Comparison of ENCODE assay signal across 27 mouse cellular contexts in the genomic region with DNA sequence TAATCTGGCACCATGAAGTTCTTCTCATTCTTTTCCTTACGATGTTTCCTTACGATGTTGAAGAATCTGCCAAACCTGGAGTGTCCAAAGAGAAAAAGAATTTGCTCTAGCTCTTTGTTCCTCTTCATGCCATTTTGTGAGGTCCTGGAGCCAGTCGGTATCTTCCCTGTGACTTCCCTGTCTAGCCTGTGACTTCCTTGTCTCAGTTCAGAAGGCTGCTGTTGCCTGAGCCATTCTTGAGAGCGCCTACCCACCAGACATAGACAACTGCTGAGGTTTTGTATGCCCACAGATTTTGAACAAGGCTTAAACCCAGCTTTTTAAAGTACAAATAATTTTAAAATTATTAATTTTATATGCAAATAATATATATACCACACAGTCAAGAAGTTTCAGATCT. TPM values are rescaled to one million over a fixed set of nuclear protein-coding genes. Genes with fewer than 3 reads are reported as not detected.
DNase-seq lines count a peak whose midpoint lies in the region; ATAC-seq and TF ChIP-seq lines count a peak whose summit lies in the region.
"Had no signal": no experiment of that assay in that cellular context is flagged by ENCODE, and none has a peak within 500 bp of the region (broad histone marks: within the 10 kb centered on the region; RNA-seq: fewer than 3 reads in every experiment).

No protein-coding gene starts in this region.

- peak overlapping the region; percentile 13; the same call in 1 of the 2 replicates for H3K27ac ChIP-seq in left cerebral cortex, adult 2 months
- H3K27ac ChIP-seq: embryonic facial prominence, embryonic 12.5 days; embryonic facial prominence, embryonic 15.5 days; heart, embryonic 15.5 days; hindbrain, embryonic 14.5 days; hindbrain, postnatal 0 days had no signal

- peak; percentile 92 for DNase-seq in heart, adult 11 months
- no peak for DNase-seq in heart, postnatal 36 days
- no peak for DNase-seq in left cerebral cortex, adult 2 months (ENCODE audit: extremely low spot score in 1 of 2, low spot score in 2 of 2)
- DNase-seq in left cerebral cortex, postnatal 10 days (ENCODE audit: extremely low spot score in 1 of 2, low spot score in 2 of 2) = no peak
- peak; percentile 34 for DNase-seq in brain, adult 2 months (ENCODE audit: low read depth, low spot score)
- DNase-seq in ovary, postnatal 36 days (ENCODE audit: low spot score) = no peak
- no peak for DNase-seq in gastrocnemius, adult 8-10 months (ENCODE audit: low spot score in 2 of 2)
- DNase-seq: adrenal gland, postnatal 10 days; cerebellum, adult 2 months; cerebellum, adult 9-11 months; cerebellum, postnatal 25 days; forebrain, postnatal 0 days; gastrocnemius, adult 2 months; gastrocnemius, postnatal 25 days; heart, postnatal 10 days; heart, postnatal 4 days had no signal

- intact Hi-C loops in heart, postnatal 36 days (cut with DNase I) = no loop called here
- intact Hi-C loops in left cerebral cortex, adult 2 months (cut with DNase I) = no loop called here
- intact Hi-C loops in left cerebral cortex, postnatal 10 days (cut with DNase I) = no loop called here

- no peak overlapping the region for H3K4me3 ChIP-seq in left cerebral cortex, adult 2 months
- H3K4me3 ChIP-seq: embryonic facial prominence, embryonic 12.5 days; embryonic facial prominence, embryonic 15.5 days; heart, embryonic 12.5 days; heart, embryonic 15.5 days had no signal

- ATAC-seq in megakaryocyte, adult 5-6 weeks (ENCODE audit: poor library complexity, severe bottlenecking) = peak; percentile 47
- ATAC-seq: forebrain, embryonic 14.5 days; forebrain, postnatal 0 days; hindbrain, postnatal 0 days; inflammation-experienced regulatory T-cells, adult 6 months; Patski had no signal

- no peak for TF ChIP-seq CTCF in left cerebral cortex, adult 2 months (IDR thresholded peaks at IDR 0.05)

RNA-seq across cellular contexts. Expression of a gene that starts 31.3 kb away (rescaled TPM):
- total RNA-seq in heart, postnatal 36 days (2021) = 10 to 100 TPM; 23.3 TPM
- 1 to 10 TPM; 7.4 to 9.0 TPM for total RNA-seq in left cerebral cortex, adult 2 months (2021)
- 10 to 100 TPM; 11.6 to 17.2 TPM for total RNA-seq in left cerebral cortex, postnatal 10 days (2021)
- total RNA-seq in megakaryocyte, adult 5-6 weeks (2015) = 0.30 TPM in 1 of 2 replicates, not detected in the other
- 0.04 and 0.12 TPM in 2 replicates for total RNA-seq in megakaryocyte, adult 5-6 weeks (2017)
- total RNA-seq in gastrocnemius, adult 8-10 months (2022) = 10 to 100 TPM; 25.1 to 34.5 (median 30.4) TPM
- total RNA-seq: common myeloid progenitor, adult 5-6 weeks had no signal

Comparison
In these comparisons a context has a peak if more than half of its experiments do, and no peak if none do; other contexts are left out.
1. DNase-seq: peak in heart, adult 11 months (single experiment) and brain, adult 2 months (single experiment); none in heart, postnatal 36 days (0 of 2), left cerebral cortex, adult 2 months (0 of 2), left cerebral cortex, postnatal 10 days (0 of 2), ovary, postnatal 36 days (single experiment) and gastrocnemius, adult 8-10 months (0 of 2).
2. RNA of a gene that starts 31.3 kb away (total RNA-seq): 25.1 to 34.5 TPM in gastrocnemius, adult 8-10 months, 23.3 TPM in heart, postnatal 36 days, 11.6 to 17.2 TPM in left cerebral cortex, postnatal 10 days and 7.4 to 9.0 TPM in left cerebral cortex, adult 2 months; 0.04 to 0.30 TPM in megakaryocyte, adult 5-6 weeks; every median in the first group is over 4 times any median in the second.